Mouse (Mus musculus) heart, embryonic 15.5 days (tissue): ENCODE results near the gene Fam131a. TPM values are rescaled to one million over a fixed set of nuclear protein-coding genes. Genes with fewer than 3 reads are reported as not detected.

Experiments
- ATAC-seq: fragments of 200-750 bp; cut with Nextera tagmentation; replicated peaks from 2 replicates; pipeline ENCODE4 v1.8.0; 2017; ENCODE audit warnings: low read depth, moderate TSS enrichment; ENCODE audit not compliant: insufficient number of reproducible peaks, insufficient read depth, low FRiP score
- H3K27ac ChIP-seq: fragments of 300-500 bp; sonication (generic); 2 replicates; pipeline ENCODE4 v1.5.1; 2015; ENCODE audit warnings: mild to moderate bottlenecking, inconsistent platforms
- H3K27me3 ChIP-seq: fragments of 300-500 bp; sonication (generic); 2 replicates; pipeline ENCODE4 v1.6.1; 2015; ENCODE audit warnings: inconsistent platforms
- H3K36me3 ChIP-seq: fragments of 300-500 bp; sonication (generic); 2 replicates; pipeline ENCODE4 v1.6.1; 2015; ENCODE audit warnings: mild to moderate bottlenecking, inconsistent platforms
- H3K4me1 ChIP-seq: fragments of 300-500 bp; sonication (generic); replicated peaks from 2 replicates; pipeline ENCODE4 v1.6.1; 2015; ENCODE audit warnings: inconsistent platforms
- H3K4me2 ChIP-seq: fragments of 300-500 bp; sonication (generic); 2 replicates; pipeline ENCODE4 v1.6.1; 2015; ENCODE audit warnings: inconsistent platforms, mild to moderate bottlenecking, moderate library complexity
- H3K4me3 ChIP-seq: fragments of 300-500 bp; sonication (generic); 2 replicates; pipeline ENCODE4 v1.5.1; 2015; ENCODE audit warnings: mild to moderate bottlenecking, inconsistent platforms
- H3K9ac ChIP-seq: fragments of 300-500 bp; sonication (generic); 2 replicates; pipeline ENCODE4 v1.6.1; 2015; ENCODE audit warnings: mild to moderate bottlenecking, inconsistent platforms
- H3K9me3 ChIP-seq: fragments of 300-500 bp; sonication (generic); replicated peaks from 2 replicates; pipeline ENCODE4 v1.6.1; 2016; ENCODE audit warnings: inconsistent platforms
- WGBS: fragments of 180-500 bp; shearing (Covaris S2); methylation state at CpG from one replicate; pipeline ENCODE4 v1.1.7; 2015; ENCODE audit warnings: mixed read lengths; 5-methylcytosine and 5-hydroxymethylcytosine counted together
- polyA plus RNA-seq: library from polyadenylated mRNA; unstranded; fragments of >200 nt; fragmentation: Nextera tagmentation; extraction: Ambion mirVana; gene quantifications from 2 replicates; pipeline ENCODE4 v1.2.1, GENCODE M21; 2015

The Fam131a gene
- polyA plus RNA-seq, 1 experiment from 2014 or later = 7.1 TPM

- WGBS = 50% methylated on average over 5 of the region's 5 CpGs
- no peak overlapping the region for H3K4me3 ChIP-seq
- ATAC-seq = no peak
Observed at GRCm38 (mm10) chr16:20700036-20700435, 7.0 kb downstream of the Fam131a start.

GRCm38 (mm10) chr16:20701316-20701715 is 8.3 kb downstream of the Fam131a start:
- 0 out of 2 replicates have a peak, but pooled peaks cover 4% of the 10 kb centered on the region for H3K27me3 ChIP-seq
- WGBS = 67% methylated on average over 7 of the region's 7 CpGs
- H3K9ac ChIP-seq = no peak overlapping the region
- peaks cover 9% of the 10 kb centered on the region; the same call in 1 of the 2 replicates for H3K36me3 ChIP-seq
- no peaks in the 10 kb centered on the region for H3K9me3 ChIP-seq
- no peak overlapping the region for H3K27ac ChIP-seq
- H3K4me3 ChIP-seq = no peak overlapping the region
- no peak for ATAC-seq
- peaks cover 18% of the 10 kb centered on the region for H3K4me1 ChIP-seq
- H3K4me2 ChIP-seq = no peak overlapping the region

More at GRCm38 (mm10) chr16:20700036-20700435, 7.0 kb downstream of the Fam131a start:
- Histone ChIP-seq H3K9ac (no peak overlapping the region), H3K27ac (no peak overlapping the region), H3K36me3 (peaks cover 9% of the 10 kb centered on the region; the same call in 1 of the 2 replicates), H3K27me3 (0 out of 2 replicates have a peak, but pooled peaks cover 7% of the 10 kb centered on the region), H3K4me1 (peaks cover 31% of the 10 kb centered on the region), H3K9me3 (no peaks in the 10 kb centered on the region), H3K4me2 (no peak overlapping the region)

- 41% methylated on average over 12 of the region's 12 CpGs for WGBS
- no peak for ATAC-seq
- Histone ChIP-seq H3K4me2 (peak overlapping the region; percentile 13; the same call in 1 of the 2 replicates), H3K27me3 (no peaks in the 10 kb centered on the region), H3K9me3 (no peaks in the 10 kb centered on the region), H3K4me3 (no peak overlapping the region), H3K4me1 (peaks cover 15% of the 10 kb centered on the region), H3K36me3 (peaks cover 9% of the 10 kb centered on the region; the same call in 1 of the 2 replicates), H3K27ac (no peak overlapping the region), H3K9ac (peak overlapping the region; percentile 40)
Observed at GRCm38 (mm10) chr16:20701729-20702521, 8.9 kb downstream of the Fam131a start.

GRCm38 (mm10) chr16:20702522-20702893 is 9.5 kb downstream of the Fam131a start:
- Histone ChIP-seq H3K27me3 (no peaks in the 10 kb centered on the region), H3K9me3 (no peaks in the 10 kb centered on the region), H3K4me3 (no peak overlapping the region), H3K9ac (peak overlapping the region; percentile 40), H3K36me3 (peaks cover 9% of the 10 kb centered on the region; the same call in 1 of the 2 replicates), H3K4me2 (peak overlapping the region; percentile 13; the same call in 1 of the 2 replicates), H3K4me1 (peaks cover 15% of the 10 kb centered on the region), H3K27ac (no peak overlapping the region)
- ATAC-seq = peak; percentile 48; the same call in 1 of the 2 replicates
- 6% methylated on average over 8 of the region's 8 CpGs for WGBS

GRCm38 (mm10) chr16:20703071-20703470 is 10.0 kb downstream of the Fam131a start:
- Histone ChIP-seq H3K27ac (no peak overlapping the region), H3K27me3 (no peaks in the 10 kb centered on the region), H3K9me3 (no peaks in the 10 kb centered on the region), H3K36me3 (peaks cover 9% of the 10 kb centered on the region; the same call in 1 of the 2 replicates), H3K4me1 (peaks cover 15% of the 10 kb centered on the region), H3K9ac (no peak overlapping the region), H3K4me2 (no peak overlapping the region), H3K4me3 (no peak overlapping the region)
- ATAC-seq = no peak
- WGBS = 92% methylated on average over 10 of the region's 10 CpGs

GRCm38 (mm10) chr16:20703699-20704400 is 10.8 kb downstream of the Fam131a start:
- H3K27ac ChIP-seq = no peak overlapping the region
- peaks cover 9% of the 10 kb centered on the region; the same call in 1 of the 2 replicates for H3K36me3 ChIP-seq
- no peaks in the 10 kb centered on the region for H3K27me3 ChIP-seq
- H3K4me3 ChIP-seq = no peak overlapping the region
- ATAC-seq = no peak
- H3K9me3 ChIP-seq = no peaks in the 10 kb centered on the region
- peaks cover 15% of the 10 kb centered on the region for H3K4me1 ChIP-seq
- no peak overlapping the region for H3K4me2 ChIP-seq
- WGBS = 83% methylated on average over 6 of the region's 6 CpGs
- H3K9ac ChIP-seq = no peak overlapping the region

- peaks cover 15% of the 10 kb centered on the region for H3K4me1 ChIP-seq
- H3K4me3 ChIP-seq = no peak overlapping the region
- H3K27ac ChIP-seq = no peak overlapping the region
- H3K9ac ChIP-seq = no peak overlapping the region
- H3K27me3 ChIP-seq = no peaks in the 10 kb centered on the region
- 0 out of 2 replicates have a peak, but pooled peaks cover under 1% of the 10 kb centered on the region for H3K36me3 ChIP-seq
- H3K4me2 ChIP-seq = no peak overlapping the region
- WGBS = 68% methylated on average over 3 of the region's 3 CpGs
- H3K9me3 ChIP-seq = no peaks in the 10 kb centered on the region
- ATAC-seq = no peak
Observed at GRCm38 (mm10) chr16:20705786-20706185, 12.7 kb downstream of the Fam131a start.

- H3K36me3 ChIP-seq = no peaks in the 10 kb centered on the region
- H3K27me3 ChIP-seq = no peaks in the 10 kb centered on the region
- H3K9ac ChIP-seq = no peak overlapping the region
- no peak overlapping the region for H3K4me3 ChIP-seq
- H3K4me1 ChIP-seq = peaks cover 12% of the 10 kb centered on the region
- no peaks in the 10 kb centered on the region for H3K9me3 ChIP-seq
- WGBS = 85% methylated on average over 2 of the region's 2 CpGs
- H3K27ac ChIP-seq = no peak overlapping the region
- no peak for ATAC-seq
- H3K4me2 ChIP-seq = no peak overlapping the region
Observed at GRCm38 (mm10) chr16:20706407-20707055, 13.5 kb downstream of the Fam131a start.

- H3K36me3 ChIP-seq = no peaks in the 10 kb centered on the region; the same call in 1 of the 2 replicates
Observed at GRCm38 (mm10) chr16:20708220-20708938, 15.3 kb downstream of the Fam131a start.

GRCm38 (mm10) chr16:20708939-20709734 is 16.1 kb downstream of the Fam131a start:
- Histone ChIP-seq H3K4me2 (no peak overlapping the region), H3K27ac (no peak overlapping the region), H3K36me3 (no peaks in the 10 kb centered on the region; the same call in 1 of the 2 replicates), H3K27me3 (no peaks in the 10 kb centered on the region), H3K4me1 (0 out of 2 replicates have a peak, but pooled peaks cover 2% of the 10 kb centered on the region), H3K9me3 (no peaks in the 10 kb centered on the region), H3K4me3 (no peak overlapping the region), H3K9ac (no peak overlapping the region)
- ATAC-seq = no peak
- WGBS = 73% methylated on average over 19 of the region's 19 CpGs

More at GRCm38 (mm10) chr16:20708220-20708938, 15.3 kb downstream of the Fam131a start:
- Histone ChIP-seq H3K9me3 (no peaks in the 10 kb centered on the region), H3K4me2 (no peak overlapping the region), H3K4me3 (no peak overlapping the region), H3K27ac (no peak overlapping the region), H3K4me1 (no peaks in the 10 kb centered on the region), H3K9ac (no peak overlapping the region), H3K27me3 (no peaks in the 10 kb centered on the region)
- WGBS = 91% methylated on average over 21 of the region's 21 CpGs
- ATAC-seq = no peak; the same call in 1 of the 2 replicates
